Mouse (Mus musculus) hindbrain, embryonic 10.5 days (tissue): ENCODE data around the gene Erc2. TPM values are rescaled to one million over a fixed set of nuclear protein-coding genes. Genes with fewer than 3 reads are reported as not detected.

Experiments used
- DNase-seq: peaks from one replicate; pipeline ENCODE4 v3.0.0-alpha.2; 2017; ENCODE audit warnings: low spot score
- H3K27ac ChIP-seq: fragments of 300-500 bp; sonication (generic); 2 replicates; pipeline ENCODE4 v1.5.1; 2016; ENCODE audit warnings: mild to moderate bottlenecking, moderate library complexity
- H3K27me3 ChIP-seq: fragments of 300-500 bp; sonication (generic); 2 replicates; pipeline ENCODE4 v1.6.1; 2016; ENCODE audit warnings: mild to moderate bottlenecking; ENCODE audit not compliant: poor library complexity, insufficient read depth, severe bottlenecking
- H3K36me3 ChIP-seq: fragments of 300-500 bp; sonication (generic); 2 replicates; pipeline ENCODE4 v1.6.1; 2016; ENCODE audit warnings: mild to moderate bottlenecking, moderate library complexity
- H3K4me1 ChIP-seq: fragments of 300-500 bp; sonication (generic); replicated peaks from 2 replicates; pipeline ENCODE4 v1.6.1; 2016; ENCODE audit warnings: mild to moderate bottlenecking
- H3K4me3 ChIP-seq: fragments of 300-500 bp; sonication (generic); 2 replicates; pipeline ENCODE4 v1.5.1; 2016; ENCODE audit warnings: mild to moderate bottlenecking, moderate library complexity
- H3K9me3 ChIP-seq: fragments of 300-500 bp; sonication (generic); 2 replicates; pipeline ENCODE4 v1.6.1; 2016; ENCODE audit warnings: mild to moderate bottlenecking, moderate library complexity
- WGBS: fragments of 180-500 bp; shearing (Covaris S2); methylation state at CpG from one replicate; pipeline ENCODE4 v1.1.7; 2016; 5-methylcytosine and 5-hydroxymethylcytosine counted together
- polyA plus RNA-seq: library from polyadenylated mRNA; unstranded; fragments of >200 nt; fragmentation: Nextera tagmentation; extraction: Ambion mirVana; gene quantifications from 2 replicates; pipeline ENCODE4 v1.2.1, GENCODE M21; 2016

Gene Erc2
- polyA plus RNA-seq, 1 experiment from 2014 or later: 15.3 TPM

DNA sequence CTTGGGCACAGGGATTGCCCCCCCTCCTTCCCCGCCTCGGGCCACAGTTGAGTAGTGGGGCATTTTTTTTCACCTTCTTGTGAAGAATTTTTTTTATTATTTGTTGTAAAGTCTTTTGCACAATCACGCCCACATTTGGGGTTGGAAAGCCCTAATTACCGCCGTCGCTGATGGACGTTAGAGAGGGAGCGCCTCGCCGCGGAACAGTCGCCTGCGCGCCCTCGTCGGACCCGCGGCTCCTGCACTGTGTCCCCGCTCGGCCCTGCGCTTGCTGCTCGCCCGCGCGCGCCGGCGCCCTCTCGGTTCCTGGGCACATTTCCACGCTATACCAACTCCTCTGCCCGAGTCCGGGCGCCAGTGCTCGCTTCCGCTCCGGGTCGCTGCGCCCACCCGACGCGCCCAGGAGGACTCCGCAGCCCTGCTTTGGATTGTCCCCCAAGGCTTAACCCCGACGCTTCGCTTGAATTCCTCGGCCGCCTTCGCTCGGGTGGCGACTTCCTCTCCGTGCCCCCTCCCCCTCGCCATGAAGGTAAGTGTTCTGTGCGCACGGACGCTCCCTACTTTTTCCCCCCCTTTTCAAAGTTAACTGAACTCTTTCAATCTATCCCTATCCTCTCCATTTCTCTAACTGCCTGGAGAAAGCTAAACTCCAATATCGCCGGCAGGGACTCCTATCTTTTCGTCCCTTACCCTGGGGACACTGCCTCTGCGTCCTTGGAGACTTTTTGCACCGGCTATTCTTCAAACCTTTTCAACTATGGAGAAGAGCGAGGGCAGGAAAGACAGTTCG lies 883.6 kb downstream of the Erc2 start:
- under 1% methylated on average over 62 of the region's 62 CpGs for WGBS
- Histone ChIP-seq H3K9me3 (no peaks in the 10 kb centered on the region), H3K4me1 (peaks cover 73% of the 10 kb centered on the region), H3K36me3 (no peaks in the 10 kb centered on the region), H3K4me3 (peak overlapping the region; percentile 72), H3K27ac (peak overlapping the region; percentile 96), H3K27me3 (peaks cover 60% of the 10 kb centered on the region)
- DNase-seq: peak; percentile 61

DNA sequence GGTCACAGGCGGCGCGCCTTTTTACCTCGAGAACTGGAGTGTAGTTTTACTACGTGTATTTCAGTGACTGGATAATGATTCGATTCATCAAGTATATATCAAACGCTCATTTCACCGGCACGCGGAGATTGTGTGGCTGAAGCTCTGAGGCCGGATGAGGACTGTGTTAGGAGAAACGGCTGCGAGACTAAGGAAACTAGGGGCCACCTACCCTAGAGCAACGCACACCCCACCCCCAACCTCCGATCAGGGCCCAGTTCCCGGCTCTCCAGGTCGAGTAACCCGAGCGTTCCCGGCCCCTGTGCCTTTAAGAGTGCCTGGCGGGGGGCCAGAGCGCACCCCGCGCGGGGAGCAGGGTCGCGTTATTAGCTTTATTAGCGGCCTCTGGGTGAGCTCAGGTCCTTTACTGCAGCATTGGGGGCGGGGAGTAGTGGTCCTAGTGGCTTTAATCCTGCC lies 884.2 kb downstream of the Erc2 start:
- WGBS: under 1% methylated on average over 29 of the region's 29 CpGs
- peaks cover 76% of the 10 kb centered on the region for H3K4me1 ChIP-seq
- peak overlapping the region; percentile 96 for H3K27ac ChIP-seq
- H3K4me3 ChIP-seq: peak overlapping the region; percentile 72
- H3K9me3 ChIP-seq: no peaks in the 10 kb centered on the region
- DNase-seq: peak; percentile 65
- H3K36me3 ChIP-seq: no peaks in the 10 kb centered on the region
- H3K27me3 ChIP-seq: peaks cover 63% of the 10 kb centered on the region

DNA sequence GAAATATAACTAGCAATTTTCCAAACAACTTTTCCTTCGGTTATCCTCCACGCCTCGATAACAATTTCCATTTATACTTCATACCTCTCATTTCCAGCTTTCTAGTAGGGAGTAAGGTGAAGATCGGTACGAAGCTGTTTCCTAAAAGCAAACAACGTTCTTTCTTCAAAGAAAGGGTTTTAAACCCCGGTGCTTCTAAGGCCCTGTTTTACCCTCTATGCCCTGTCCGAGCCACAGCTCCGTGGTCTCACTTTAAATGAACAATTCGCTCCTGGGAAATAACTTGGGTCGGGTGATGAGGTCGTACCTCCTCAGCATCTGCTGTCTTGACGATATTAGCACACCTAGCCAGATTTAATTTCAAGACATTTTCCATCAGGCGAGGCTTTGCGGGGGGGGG lies 884.8 kb downstream of the Erc2 start:
- Histone ChIP-seq H3K4me3 (peak overlapping the region; percentile 72), H3K36me3 (no peaks in the 10 kb centered on the region), H3K4me1 (peaks cover 80% of the 10 kb centered on the region), H3K27me3 (peaks cover 68% of the 10 kb centered on the region), H3K9me3 (no peaks in the 10 kb centered on the region), H3K27ac (peak overlapping the region; percentile 96)
- WGBS: under 1% methylated on average over 15 of the region's 15 CpGs
- no peak for DNase-seq

DNA sequence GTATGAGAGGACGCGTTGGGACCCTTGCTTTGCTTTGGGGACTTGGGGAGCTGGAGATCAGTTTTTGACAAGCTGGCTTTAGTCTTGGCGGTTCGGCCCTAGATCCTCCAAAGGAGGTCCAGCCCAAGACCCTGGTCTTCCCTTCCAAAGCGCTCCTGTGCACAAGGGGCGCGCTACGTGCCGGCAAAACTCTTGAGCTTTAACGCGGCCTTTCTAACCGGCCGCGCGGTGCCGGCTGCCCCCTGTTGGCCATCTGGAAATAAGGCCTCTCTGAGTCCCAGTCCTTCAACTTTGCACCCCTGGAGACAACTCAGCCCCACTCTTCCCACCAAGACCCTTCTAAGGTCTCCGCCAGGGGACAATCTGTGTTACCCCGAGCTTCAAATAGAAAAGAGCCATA lies 885.2 kb downstream of the Erc2 start:
- H3K36me3 ChIP-seq: no peaks in the 10 kb centered on the region
- H3K4me3 ChIP-seq: peak overlapping the region; percentile 72
- peak; percentile 88 for DNase-seq
- peaks cover 85% of the 10 kb centered on the region for H3K4me1 ChIP-seq
- H3K27ac ChIP-seq: peak overlapping the region; percentile 96
- no peaks in the 10 kb centered on the region for H3K9me3 ChIP-seq
- 1% methylated on average over 18 of the region's 18 CpGs for WGBS
- peaks cover 70% of the 10 kb centered on the region for H3K27me3 ChIP-seq

DNA sequence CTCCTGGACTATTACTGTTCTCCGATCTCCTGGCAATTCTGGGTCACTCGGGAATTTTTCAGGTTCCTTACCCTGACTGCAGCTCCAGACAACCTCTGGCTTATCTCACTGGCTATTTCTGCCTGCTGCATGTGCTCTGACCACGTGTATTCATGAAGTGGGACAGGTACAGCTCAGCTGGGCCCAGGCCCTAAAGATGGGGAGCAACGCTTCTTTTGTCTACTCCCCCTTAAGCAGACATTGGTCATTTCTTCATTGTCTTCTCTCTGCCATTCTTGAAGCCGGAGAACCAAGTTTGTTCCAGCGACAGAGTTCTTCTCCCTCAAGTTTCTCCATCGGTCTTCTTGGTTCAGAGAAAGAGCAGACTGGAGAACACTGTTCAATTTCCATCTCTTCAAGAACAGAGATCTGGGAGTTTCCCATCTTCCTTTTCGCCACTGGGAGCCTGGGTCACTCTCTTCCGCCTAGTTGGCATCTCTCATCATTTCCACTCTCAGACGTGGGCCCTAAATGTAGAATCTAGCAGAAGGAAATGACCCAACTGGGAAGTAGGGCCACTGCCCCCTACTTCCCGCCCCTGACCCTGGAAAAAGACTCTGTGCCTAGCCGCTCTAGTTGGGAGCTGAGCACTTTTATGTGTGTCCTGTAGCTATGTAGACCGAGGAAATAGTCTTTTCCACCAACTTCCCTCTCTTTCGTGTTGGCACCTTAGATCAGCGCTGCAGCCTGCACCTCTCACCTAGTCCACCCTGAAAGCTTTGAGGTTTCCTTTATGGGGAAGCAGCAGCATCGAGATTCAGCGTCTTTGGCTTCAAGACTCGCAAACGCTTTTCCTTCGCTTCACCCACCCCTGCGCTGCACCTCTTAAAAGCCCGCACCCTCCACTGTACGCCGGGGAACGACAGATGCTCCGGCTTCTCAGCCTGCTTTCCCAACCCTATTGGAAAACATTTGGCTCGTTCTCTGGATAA lies 886.3 kb downstream of the Erc2 start:
- no peaks in the 10 kb centered on the region for H3K9me3 ChIP-seq
- DNase-seq: peak; percentile 31
- H3K27me3 ChIP-seq: peaks cover 70% of the 10 kb centered on the region
- peaks cover 91% of the 10 kb centered on the region for H3K4me1 ChIP-seq
- peaks cover 8% of the 10 kb centered on the region; the same call in 1 of the 2 replicates for H3K36me3 ChIP-seq
- H3K27ac ChIP-seq: peak overlapping the region; percentile 96
- H3K4me3 ChIP-seq: peak overlapping the region; percentile 72
- 11% methylated on average over 27 of the region's 27 CpGs for WGBS

DNA sequence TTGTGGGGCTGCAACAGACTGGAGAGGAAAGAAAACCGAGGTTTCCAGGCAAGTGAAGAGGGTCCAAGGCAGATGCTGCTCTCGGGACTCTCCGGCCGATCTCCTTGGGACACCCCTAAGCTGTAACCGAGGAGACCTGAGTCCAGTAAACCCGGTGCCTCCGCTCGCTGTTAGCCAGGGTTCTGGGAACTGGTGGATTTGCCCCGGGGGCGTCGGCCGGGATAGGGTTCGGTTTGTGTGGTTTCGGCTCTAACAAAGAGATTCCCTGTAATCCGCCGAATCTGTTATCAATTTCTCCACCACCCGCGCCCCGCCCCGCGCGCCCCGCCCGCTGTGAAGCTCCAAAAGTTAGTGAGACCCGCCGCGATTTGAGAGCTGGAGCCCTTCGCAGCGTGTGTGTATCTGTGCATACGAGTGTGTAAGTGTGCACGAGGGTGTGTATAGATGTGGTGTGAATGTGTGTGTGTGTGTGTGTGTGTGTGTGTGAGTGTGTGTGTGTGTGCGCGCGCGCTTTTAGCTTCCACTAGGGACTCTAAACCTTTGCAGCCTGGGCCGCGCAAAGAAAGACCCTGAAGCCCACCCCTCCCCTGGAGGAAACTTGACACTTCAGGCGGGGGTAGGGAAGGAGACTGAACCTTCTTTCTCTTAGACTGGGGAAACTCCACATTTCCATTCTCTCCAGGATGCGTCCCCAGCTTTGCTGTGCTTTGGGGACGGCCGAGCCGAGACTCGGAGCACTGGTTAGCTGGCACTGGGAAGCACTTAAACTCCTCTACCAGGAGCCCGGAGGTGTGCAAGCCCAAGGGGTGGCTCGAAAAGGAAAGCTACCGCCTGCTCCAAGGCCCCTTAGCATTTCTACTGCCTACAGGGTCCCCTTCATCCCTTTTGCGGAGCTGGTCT lies 887.5 kb downstream of the Erc2 start:
- under 1% methylated on average over 47 of the region's 47 CpGs for WGBS
- peaks cover 86% of the 10 kb centered on the region for H3K4me1 ChIP-seq

DNA sequence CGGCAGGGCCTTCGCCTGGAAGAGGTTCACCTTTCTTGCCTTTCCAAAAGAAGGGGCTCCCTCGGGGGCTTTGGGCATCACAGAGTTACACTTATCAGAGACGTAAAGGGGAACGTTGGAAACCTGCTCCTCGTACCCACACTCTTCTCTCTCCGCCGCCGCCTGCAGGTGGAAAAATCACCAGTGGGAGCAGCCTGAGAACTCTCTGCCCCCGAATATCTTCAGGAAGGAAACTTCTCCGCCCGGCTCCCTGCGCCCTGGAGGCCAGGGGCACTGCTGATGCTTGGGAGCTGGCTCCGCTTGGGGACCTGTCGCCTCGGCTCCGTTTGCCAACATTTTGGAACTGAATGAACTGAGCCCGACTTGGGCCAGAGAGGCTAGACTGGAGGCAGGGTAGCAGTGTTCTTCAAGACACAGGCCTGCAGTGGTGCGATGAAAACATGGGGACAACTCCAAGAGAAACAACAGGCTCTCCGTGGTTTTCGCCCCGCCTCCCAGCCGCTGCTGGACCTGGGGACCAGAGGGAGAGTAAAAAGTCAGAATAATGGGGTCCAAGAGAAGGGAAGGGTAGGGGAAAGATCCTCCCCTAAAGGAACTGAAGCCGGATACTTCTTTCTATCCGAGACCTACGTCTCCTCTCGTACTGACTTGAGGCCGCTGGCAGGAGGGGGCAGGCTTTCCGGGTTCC lies 888.3 kb downstream of the Erc2 start:
- WGBS: under 1% methylated on average over 29 of the region's 29 CpGs
- H3K9me3 ChIP-seq: no peaks in the 10 kb centered on the region
- peak; percentile 59 for DNase-seq
- H3K4me3 ChIP-seq: peak overlapping the region; percentile 72
- peaks cover 89% of the 10 kb centered on the region for H3K4me1 ChIP-seq
- peaks cover 17% of the 10 kb centered on the region; the same call in 1 of the 2 replicates for H3K36me3 ChIP-seq
- peak overlapping the region; percentile 96 for H3K27ac ChIP-seq
- H3K27me3 ChIP-seq: peaks cover 77% of the 10 kb centered on the region

More for the DNA sequence above, 887.5 kb downstream of the Erc2 start:
- Histone ChIP-seq H3K36me3 (peaks cover 11% of the 10 kb centered on the region; the same call in 1 of the 2 replicates), H3K27ac (peak overlapping the region; percentile 96), H3K27me3 (peaks cover 73% of the 10 kb centered on the region), H3K4me3 (peak overlapping the region; percentile 72), H3K9me3 (no peaks in the 10 kb centered on the region)
- peak; percentile 82 for DNase-seq

DNA sequence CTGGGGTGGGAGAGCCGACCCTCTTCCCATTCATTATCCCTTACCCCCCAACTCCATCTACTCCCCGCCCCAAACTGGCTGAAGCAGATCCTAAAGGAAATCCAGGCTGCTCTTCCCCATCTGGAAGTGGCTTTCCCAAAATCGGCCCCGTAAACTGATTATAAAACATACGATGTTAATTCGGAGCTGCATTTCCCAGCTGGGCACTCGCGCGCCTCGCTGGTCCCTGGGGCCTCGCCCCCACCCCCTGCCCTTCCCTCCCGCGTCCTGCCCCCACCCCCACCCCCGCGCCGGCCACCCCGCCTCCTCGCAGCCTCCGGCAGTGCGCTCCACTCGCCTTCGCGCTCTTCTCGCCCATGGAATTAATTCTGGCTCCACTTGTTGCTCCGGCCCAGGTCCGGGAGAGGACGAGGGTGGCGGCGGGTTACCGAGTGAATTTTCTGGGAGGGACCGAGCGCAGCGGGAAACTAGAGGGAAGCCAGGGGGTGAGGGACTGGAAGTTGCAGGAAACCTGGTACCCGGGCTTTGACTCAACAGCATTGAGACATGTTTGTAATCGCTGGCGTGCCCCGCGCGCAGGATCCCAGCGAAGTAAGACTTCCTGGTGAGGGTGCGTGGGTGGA lies 888.9 kb downstream of the Erc2 start:
- peak; percentile 60 for DNase-seq
- H3K9me3 ChIP-seq: no peaks in the 10 kb centered on the region
- H3K36me3 ChIP-seq: peaks cover 21% of the 10 kb centered on the region
- H3K27ac ChIP-seq: peak overlapping the region; percentile 96
- WGBS: under 1% methylated on average over 41 of the region's 41 CpGs
- H3K27me3 ChIP-seq: peaks cover 79% of the 10 kb centered on the region
- H3K4me3 ChIP-seq: peak overlapping the region; percentile 72
- peaks cover 86% of the 10 kb centered on the region for H3K4me1 ChIP-seq

DNA sequence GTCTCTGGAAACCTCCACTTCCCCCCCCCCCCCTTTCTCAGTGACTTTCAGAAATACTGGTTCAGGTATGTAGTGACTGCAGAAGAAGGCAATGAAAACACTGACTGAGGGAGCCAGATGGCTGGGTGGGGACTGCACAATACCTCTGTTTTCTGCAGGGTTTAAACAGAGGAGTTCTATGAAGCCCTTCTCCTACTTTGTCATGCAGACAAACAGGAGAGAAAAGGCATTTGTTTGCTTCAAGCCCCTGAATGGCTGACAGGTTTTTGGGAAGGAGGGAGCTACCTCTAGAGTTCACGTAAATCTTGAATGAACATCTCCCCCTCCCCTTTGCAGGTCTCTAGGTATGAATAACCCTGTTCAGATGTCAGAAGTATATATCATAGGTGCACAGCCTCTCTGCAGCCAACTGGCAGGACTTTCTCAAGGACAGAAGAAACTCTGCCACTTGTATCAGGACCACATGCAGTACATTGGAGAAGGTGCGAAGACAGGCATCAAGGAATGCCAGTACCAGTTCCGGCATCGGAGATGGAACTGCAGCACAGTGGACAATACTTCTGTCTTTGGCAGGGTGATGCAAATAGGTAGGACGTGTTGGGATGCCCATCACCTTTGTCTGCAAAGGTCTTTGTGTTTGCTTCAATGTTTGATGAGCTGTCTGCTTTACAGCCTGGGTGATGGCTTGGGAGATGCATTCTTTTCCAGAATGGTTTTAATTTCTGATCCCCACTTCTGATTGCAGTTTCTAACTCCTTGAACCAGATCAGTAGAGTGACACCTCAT lies 890.8 kb downstream of the Erc2 start:
- H3K4me3 ChIP-seq: peak overlapping the region; percentile 72
- H3K9me3 ChIP-seq: no peaks in the 10 kb centered on the region
- no peak for DNase-seq
- WGBS: 64% methylated on average over 5 of the region's 5 CpGs
- peaks cover 38% of the 10 kb centered on the region for H3K36me3 ChIP-seq
- H3K27me3 ChIP-seq: peaks cover 82% of the 10 kb centered on the region
- H3K4me1 ChIP-seq: peaks cover 71% of the 10 kb centered on the region
- H3K27ac ChIP-seq: no peak overlapping the region

DNA sequence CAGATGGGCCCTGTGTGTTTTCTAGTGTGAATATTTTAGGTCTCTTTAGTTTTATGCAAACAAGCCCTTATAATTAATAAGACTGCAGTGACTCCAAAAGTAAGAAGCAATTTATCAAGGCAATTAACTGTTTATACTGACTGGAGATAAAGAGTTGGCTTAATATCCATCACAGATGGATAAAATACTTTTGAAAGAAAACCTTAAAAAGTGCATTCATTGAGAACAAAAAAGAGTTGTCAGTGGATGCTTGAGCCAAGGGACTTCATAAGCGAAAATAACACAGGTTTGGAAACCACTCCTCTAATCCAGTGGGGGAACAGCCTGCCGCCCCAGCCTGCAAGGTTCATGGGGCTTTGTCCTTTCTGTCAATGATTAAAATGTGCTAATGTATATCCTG lies 891.9 kb downstream of the Erc2 start:
- Histone ChIP-seq H3K27me3 (peaks cover 76% of the 10 kb centered on the region), H3K4me3 (peak overlapping the region; percentile 13; the same call in 1 of the 2 replicates), H3K36me3 (peaks cover 49% of the 10 kb centered on the region), H3K9me3 (no peaks in the 10 kb centered on the region), H3K27ac (no peak overlapping the region), H3K4me1 (peaks cover 59% of the 10 kb centered on the region)
- WGBS: 38% methylated on average over 2 of the region's 2 CpGs
- no peak for DNase-seq
